ENCODE assay signal across 11 mouse cellular contexts in genomic region chrX:141150290-141150689, GRCm38 (mm10).
DNase-seq lines count a peak whose midpoint lies in the region; ATAC-seq and TF ChIP-seq lines count a peak whose summit lies in the region.
"Had no signal": no experiment of that assay in that cellular context is flagged by ENCODE, and none has a peak within 500 bp of the region (broad histone marks: within the 10 kb centered on the region; RNA-seq: fewer than 3 reads in every experiment).

No protein-coding gene starts in this region.

- no peaks in the 10 kb centered on the region; the same call in 1 of the 2 replicates for H3K27me3 ChIP-seq in heart, embryonic 15.5 days
- peaks cover 60% of the 10 kb centered on the region for H3K27me3 ChIP-seq in heart, embryonic 10.5 days (ENCODE audit: insufficient read depth, poor library complexity, severe bottlenecking)
- H3K27me3 ChIP-seq in embryonic facial prominence, embryonic 11.5 days (ENCODE audit: control insufficient read depth, insufficient read depth, low read length) = peaks cover 4% of the 10 kb centered on the region; the same call in 1 of the 2 replicates
- H3K27me3 ChIP-seq in forebrain, postnatal 0 days (ENCODE audit: insufficient read depth, low read length) = no peaks in the 10 kb centered on the region

- H3K36me3 ChIP-seq in heart, embryonic 15.5 days = no peaks in the 10 kb centered on the region
- 0 out of 2 replicates have a peak, but pooled peaks cover 3% of the 10 kb centered on the region for H3K36me3 ChIP-seq in heart, embryonic 10.5 days
- H3K36me3 ChIP-seq in embryonic facial prominence, embryonic 11.5 days (replicated peaks; ENCODE audit: control insufficient read depth, insufficient read depth, low read depth, low read length) = no peaks in the 10 kb centered on the region
- no peaks in the 10 kb centered on the region for H3K36me3 ChIP-seq in forebrain, postnatal 0 days (ENCODE audit: insufficient read depth)

- no peaks in the 10 kb centered on the region for H3K4me1 ChIP-seq in heart, embryonic 15.5 days (replicated peaks)
- 0 out of 2 replicates have a peak, but pooled peaks cover 3% of the 10 kb centered on the region for H3K4me1 ChIP-seq in heart, embryonic 10.5 days
- no peaks in the 10 kb centered on the region for H3K4me1 ChIP-seq in embryonic facial prominence, embryonic 11.5 days (ENCODE audit: control insufficient read depth, insufficient read depth, low read length)
- no peaks in the 10 kb centered on the region for H3K4me1 ChIP-seq in forebrain, postnatal 0 days (ENCODE audit: insufficient read depth)

- H3K4me2 ChIP-seq in heart, embryonic 15.5 days = no peak overlapping the region
- H3K4me2 ChIP-seq in embryonic facial prominence, embryonic 11.5 days (ENCODE audit: low read depth, low read length) = no peak overlapping the region
- no peak overlapping the region for H3K4me2 ChIP-seq in forebrain, postnatal 0 days (ENCODE audit: low read depth)

- H3K4me3 ChIP-seq in heart, embryonic 15.5 days = no peak overlapping the region
- H3K4me3 ChIP-seq in heart, embryonic 10.5 days = no peak overlapping the region
- no peak overlapping the region for H3K4me3 ChIP-seq in embryonic facial prominence, embryonic 11.5 days (ENCODE audit: low read depth, low read length)
- no peak overlapping the region for H3K4me3 ChIP-seq in forebrain, postnatal 0 days (ENCODE audit: low read depth, low read length)
- H3K4me3 ChIP-seq in left cerebral cortex, adult 2 months = no peak overlapping the region

- H3K9ac ChIP-seq in heart, embryonic 15.5 days = no peak overlapping the region
- no peak overlapping the region for H3K9ac ChIP-seq in embryonic facial prominence, embryonic 11.5 days (replicated peaks; ENCODE audit: low read length)
- no peak overlapping the region for H3K9ac ChIP-seq in forebrain, postnatal 0 days

- no peak for DNase-seq in heart, embryonic 10.5 days (ENCODE audit: low spot score)
- DNase-seq in embryonic facial prominence, embryonic 11.5 days (ENCODE audit: low spot score) = no peak
- no peak for DNase-seq in forebrain, postnatal 0 days
- DNase-seq in left cerebral cortex, adult 2 months (ENCODE audit: extremely low spot score in 1 of 2, low spot score in 2 of 2) = no peak
- no peak for DNase-seq in right cerebral cortex, postnatal 4 days
- no peak for DNase-seq in left cerebral cortex, postnatal 25 days (ENCODE audit: low spot score in 2 of 2)
- DNase-seq: B cell, adult 2 months; kidney, postnatal 4 days; lung, postnatal 36 days had no signal

- intact Hi-C loops in left cerebral cortex, adult 2 months (cut with DNase I) = no loop called here
- intact Hi-C loops in left cerebral cortex, postnatal 25 days (cut with DNase I) = no loop called here

- H3K9me3 ChIP-seq in heart, embryonic 15.5 days (replicated peaks) = no peaks in the 10 kb centered on the region
- no peaks in the 10 kb centered on the region for H3K9me3 ChIP-seq in heart, embryonic 10.5 days
- no peaks in the 10 kb centered on the region for H3K9me3 ChIP-seq in embryonic facial prominence, embryonic 11.5 days (replicated peaks; ENCODE audit: control insufficient read depth, low read length)
- H3K9me3 ChIP-seq in forebrain, postnatal 0 days (ENCODE audit: low read length) = no peaks in the 10 kb centered on the region

- no peak overlapping the region for H3K27ac ChIP-seq in heart, embryonic 15.5 days
- no peak overlapping the region for H3K27ac ChIP-seq in heart, embryonic 10.5 days
- no peak overlapping the region for H3K27ac ChIP-seq in embryonic facial prominence, embryonic 11.5 days (replicated peaks; ENCODE audit: low read depth, low read length)
- H3K27ac ChIP-seq in forebrain, postnatal 0 days (ENCODE audit: low read depth, low read length) = no peak overlapping the region
- no peak overlapping the region for H3K27ac ChIP-seq in left cerebral cortex, adult 2 months

- TF ChIP-seq CTCF in forebrain, postnatal 0 days (IDR thresholded peaks at IDR 0.05; ENCODE audit: low read depth) = no peak
- TF ChIP-seq CTCF in left cerebral cortex, adult 2 months (IDR thresholded peaks at IDR 0.05) = no peak

- 0 out of 2 replicates have a peak, but pooled peaks have one; percentile 31 for ATAC-seq in heart, embryonic 15.5 days (replicated peaks; ENCODE audit: insufficient number of reproducible peaks, insufficient read depth, low FRiP score, low read depth)
- ATAC-seq in embryonic facial prominence, embryonic 11.5 days (replicated peaks; ENCODE audit: insufficient number of reproducible peaks, low FRiP score, low TSS enrichment, low read depth) = peak; percentile 73
- peak; percentile 32 for ATAC-seq in forebrain, postnatal 0 days
- peak; percentile 71 for ATAC-seq in megakaryocyte-erythroid progenitor cell, adult 5-6 weeks (replicated peaks; ENCODE audit: low FRiP score, low TSS enrichment, poor library complexity, severe bottlenecking)
